Mouse (Mus musculus) heart, embryonic 11.5 days (tissue): Measurements from ENCODE around the gene Lrrc17. TPM values are rescaled to one million over a fixed set of nuclear protein-coding genes. Genes with fewer than 3 reads are reported as not detected.

Experiments used
- ATAC-seq: fragments of 200-750 bp; cut with Nextera tagmentation; replicated peaks from 2 replicates; pipeline ENCODE4 v1.8.0; 2017; ENCODE audit warnings: moderate library complexity; ENCODE audit not compliant: insufficient number of reproducible peaks, low FRiP score, low TSS enrichment
- H3K27ac ChIP-seq: fragments of 300-500 bp; sonication (generic); 2 replicates; pipeline ENCODE4 v1.5.1; 2014; ENCODE audit warnings: mild to moderate bottlenecking, low read depth, low read length
- H3K27me3 ChIP-seq: fragments of 300-500 bp; sonication (generic); 2 replicates; pipeline ENCODE4 v1.6.1; 2014; ENCODE audit warnings: mild to moderate bottlenecking, low read length, mixed read lengths; ENCODE audit not compliant: control insufficient read depth, insufficient read depth
- H3K36me3 ChIP-seq: fragments of 300-500 bp; sonication (generic); 2 replicates; pipeline ENCODE4 v1.6.1; 2014; ENCODE audit warnings: mild to moderate bottlenecking, low read length, moderate library complexity, mixed read lengths; ENCODE audit not compliant: control insufficient read depth, insufficient read depth
- H3K4me1 ChIP-seq: fragments of 300-500 bp; sonication (generic); 2 replicates; pipeline ENCODE4 v1.6.1; 2014; ENCODE audit warnings: low read length; ENCODE audit not compliant: control insufficient read depth, insufficient read depth
- H3K4me2 ChIP-seq: fragments of 300-500 bp; sonication (generic); 2 replicates; pipeline ENCODE4 v1.6.1; 2014; ENCODE audit warnings: mild to moderate bottlenecking, moderate library complexity
- H3K4me3 ChIP-seq: fragments of 300-500 bp; sonication (generic); 2 replicates; pipeline ENCODE4 v1.5.1; 2014; ENCODE audit warnings: low read depth, low read length
- H3K9ac ChIP-seq: fragments of 300-500 bp; sonication (generic); 2 replicates; pipeline ENCODE4 v1.6.1; 2014; ENCODE audit warnings: mild to moderate bottlenecking, low read depth, low read length, moderate library complexity
- H3K9me3 ChIP-seq: fragments of 300-500 bp; sonication (generic); replicated peaks from 2 replicates; pipeline ENCODE4 v1.6.1; 2016; ENCODE audit warnings: low read length; ENCODE audit not compliant: control insufficient read depth
- WGBS: fragments of 180-500 bp; shearing (Covaris S2); extraction: QIAGEN DNeasy Blood & Tissue Kit; methylation state at CpG from one replicate; pipeline ENCODE4 v1.1.7; 2014; ENCODE audit not compliant: insufficient replicate concordance; 5-methylcytosine and 5-hydroxymethylcytosine counted together
- polyA plus RNA-seq: library from polyadenylated mRNA; unstranded; fragments of >200 nt; fragmentation: Nextera tagmentation; extraction: Ambion mirVana; gene quantifications from 2 replicates; pipeline ENCODE4 v1.2.1, GENCODE M21; 2014

The Lrrc17 gene
- polyA plus RNA-seq, 1 experiment from 2014 or later, result 5.0 TPM

GRCm38 (mm10) chr5:21502936-21503610 is 40.3 kb upstream of the Lrrc17 start:
- Histone ChIP-seq H3K4me2 (no peak overlapping the region), H3K9me3 (no peaks in the 10 kb centered on the region), H3K9ac (no peak overlapping the region), H3K4me1 (no peaks in the 10 kb centered on the region), H3K4me3 (no peak overlapping the region), H3K27me3 (no peaks in the 10 kb centered on the region), H3K27ac (no peak overlapping the region), H3K36me3 (no peaks in the 10 kb centered on the region)
- ATAC-seq, result no peak
- WGBS, result 80% methylated on average over 13 of the region's 13 CpGs

GRCm38 (mm10) chr5:21505159-21505558 is 38.2 kb upstream of the Lrrc17 start:
- H3K9me3 ChIP-seq, result no peaks in the 10 kb centered on the region
- H3K9ac ChIP-seq, result no peak overlapping the region
- H3K4me3 ChIP-seq, result no peak overlapping the region
- ATAC-seq, result no peak
- no peaks in the 10 kb centered on the region for H3K36me3 ChIP-seq
- no peak overlapping the region for H3K27ac ChIP-seq
- no peaks in the 10 kb centered on the region for H3K27me3 ChIP-seq
- no peaks in the 10 kb centered on the region for H3K4me1 ChIP-seq
- WGBS, result 77% methylated on average over 8 of the region's 8 CpGs
- H3K4me2 ChIP-seq, result no peak overlapping the region

GRCm38 (mm10) chr5:21506887-21507286 is 36.5 kb upstream of the Lrrc17 start:
- WGBS, result 73% methylated on average over 1 of the region's 1 CpGs
- no peak overlapping the region for H3K27ac ChIP-seq
- no peak overlapping the region for H3K9ac ChIP-seq
- H3K4me1 ChIP-seq, result no peaks in the 10 kb centered on the region
- H3K9me3 ChIP-seq, result no peaks in the 10 kb centered on the region
- no peak overlapping the region for H3K4me3 ChIP-seq
- no peak for ATAC-seq
- H3K4me2 ChIP-seq, result no peak overlapping the region
- no peaks in the 10 kb centered on the region for H3K36me3 ChIP-seq
- no peaks in the 10 kb centered on the region for H3K27me3 ChIP-seq

- H3K4me2 ChIP-seq, result no peak overlapping the region
- WGBS, result 81% methylated on average over 4 of the region's 4 CpGs
- H3K36me3 ChIP-seq, result no peaks in the 10 kb centered on the region
- H3K9me3 ChIP-seq, result no peaks in the 10 kb centered on the region
- H3K9ac ChIP-seq, result no peak overlapping the region
- H3K27me3 ChIP-seq, result no peaks in the 10 kb centered on the region
- no peak overlapping the region for H3K4me3 ChIP-seq
- H3K4me1 ChIP-seq, result peaks cover 13% of the 10 kb centered on the region
- no peak for ATAC-seq
- no peak overlapping the region for H3K27ac ChIP-seq
These were observed 33.6 kb upstream of the Lrrc17 start for GRCm38 (mm10) chr5:21509801-21510200.

GRCm38 (mm10) chr5:21513363-21513762 is 30.0 kb upstream of the Lrrc17 start:
- no peak for ATAC-seq
- WGBS, result 39% methylated on average over 10 of the region's 10 CpGs

GRCm38 (mm10) chr5:21517562-21517961 is 25.8 kb upstream of the Lrrc17 start:
- H3K27ac ChIP-seq, result no peak overlapping the region
- H3K9me3 ChIP-seq, result no peaks in the 10 kb centered on the region
- WGBS, result 83% methylated on average over 2 of the region's 2 CpGs
- H3K4me3 ChIP-seq, result no peak overlapping the region
- no peak overlapping the region for H3K9ac ChIP-seq
- H3K4me2 ChIP-seq, result no peak overlapping the region
- no peak for ATAC-seq
- peaks cover 12% of the 10 kb centered on the region for H3K4me1 ChIP-seq
- no peaks in the 10 kb centered on the region for H3K27me3 ChIP-seq
- no peaks in the 10 kb centered on the region for H3K36me3 ChIP-seq

More at GRCm38 (mm10) chr5:21513363-21513762, 30.0 kb upstream of the Lrrc17 start:
- Histone ChIP-seq H3K9me3 (no peaks in the 10 kb centered on the region), H3K9ac (no peak overlapping the region), H3K36me3 (no peaks in the 10 kb centered on the region), H3K27me3 (no peaks in the 10 kb centered on the region), H3K4me3 (no peak overlapping the region), H3K4me2 (no peak overlapping the region), H3K4me1 (peaks cover 13% of the 10 kb centered on the region), H3K27ac (peak overlapping the region; percentile 57; the same call in 1 of the 2 replicates)

- H3K27ac ChIP-seq, result no peak overlapping the region
- ATAC-seq, result no peak
- H3K36me3 ChIP-seq, result no peaks in the 10 kb centered on the region
- no peak overlapping the region for H3K9ac ChIP-seq
- H3K9me3 ChIP-seq, result no peaks in the 10 kb centered on the region
- peaks cover 6% of the 10 kb centered on the region for H3K4me1 ChIP-seq
- H3K4me3 ChIP-seq, result no peak overlapping the region
- H3K27me3 ChIP-seq, result no peaks in the 10 kb centered on the region
- 78% methylated on average over 4 of the region's 4 CpGs for WGBS
- no peak overlapping the region for H3K4me2 ChIP-seq
These were observed 25.2 kb upstream of the Lrrc17 start for GRCm38 (mm10) chr5:21518207-21518606.

GRCm38 (mm10) chr5:21519166-21519565 is 24.2 kb upstream of the Lrrc17 start:
- WGBS, result 79% methylated on average over 3 of the region's 3 CpGs
- no peak for ATAC-seq
- H3K9me3 ChIP-seq, result no peaks in the 10 kb centered on the region
- H3K4me2 ChIP-seq, result no peak overlapping the region
- no peaks in the 10 kb centered on the region for H3K36me3 ChIP-seq
- H3K4me1 ChIP-seq, result no peaks in the 10 kb centered on the region
- no peak overlapping the region for H3K9ac ChIP-seq
- H3K27ac ChIP-seq, result no peak overlapping the region
- H3K4me3 ChIP-seq, result no peak overlapping the region
- H3K27me3 ChIP-seq, result no peaks in the 10 kb centered on the region

- Histone ChIP-seq H3K4me3 (no peak overlapping the region), H3K27ac (no peak overlapping the region), H3K27me3 (no peaks in the 10 kb centered on the region), H3K4me1 (no peaks in the 10 kb centered on the region), H3K36me3 (no peaks in the 10 kb centered on the region), H3K4me2 (0 out of 2 replicates have a peak overlapping the region, but pooled peaks have one; percentile 19), H3K9ac (no peak overlapping the region), H3K9me3 (no peaks in the 10 kb centered on the region)
- ATAC-seq, result no peak
- 58% methylated on average over 11 of the region's 11 CpGs for WGBS
These were observed 16.4 kb upstream of the Lrrc17 start for GRCm38 (mm10) chr5:21526835-21527485.
